Mouse (Mus musculus) layer of hippocampus, postnatal 36 days (tissue): Measurements from ENCODE around the gene Ap5s1. TPM values are rescaled to one million over a fixed set of nuclear protein-coding genes. Genes with fewer than 3 reads are reported as not detected.

Experiments used
- DNase-seq, 2 experiments: peaks; one replicate each; pipeline ENCODE4 v3.0.0; 2022
- total RNA-seq, 2 experiments: library from RNA; stranded (reverse); gene quantifications; 2 replicates each; pipeline ENCODE4 v1.2.3; 2021

The Ap5s1 gene
- total RNA-seq, 2 experiments from 2014 or later: 22.2 to 25.7 TPM

DNA sequence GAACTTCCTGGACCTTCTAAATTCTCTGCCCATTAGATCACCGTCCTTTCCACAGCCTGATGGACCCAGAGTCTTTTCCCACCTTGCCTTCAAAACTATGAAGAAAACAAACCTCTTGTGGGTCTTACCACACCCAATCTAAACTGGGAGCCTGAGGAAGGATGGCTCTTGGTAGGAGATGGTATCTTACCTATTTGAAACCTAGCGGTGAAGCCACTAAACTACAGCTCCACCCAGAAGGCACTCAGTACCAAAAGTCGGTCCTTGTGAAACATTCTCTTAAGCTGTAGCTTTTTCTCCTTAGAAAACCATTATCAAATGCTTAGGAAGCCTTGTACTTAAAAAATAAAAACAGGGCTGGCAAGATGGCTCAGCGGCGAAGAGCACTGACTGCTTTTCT lies 18.6 kb upstream of the Ap5s1 start:
- no peak for DNase-seq

DNA sequence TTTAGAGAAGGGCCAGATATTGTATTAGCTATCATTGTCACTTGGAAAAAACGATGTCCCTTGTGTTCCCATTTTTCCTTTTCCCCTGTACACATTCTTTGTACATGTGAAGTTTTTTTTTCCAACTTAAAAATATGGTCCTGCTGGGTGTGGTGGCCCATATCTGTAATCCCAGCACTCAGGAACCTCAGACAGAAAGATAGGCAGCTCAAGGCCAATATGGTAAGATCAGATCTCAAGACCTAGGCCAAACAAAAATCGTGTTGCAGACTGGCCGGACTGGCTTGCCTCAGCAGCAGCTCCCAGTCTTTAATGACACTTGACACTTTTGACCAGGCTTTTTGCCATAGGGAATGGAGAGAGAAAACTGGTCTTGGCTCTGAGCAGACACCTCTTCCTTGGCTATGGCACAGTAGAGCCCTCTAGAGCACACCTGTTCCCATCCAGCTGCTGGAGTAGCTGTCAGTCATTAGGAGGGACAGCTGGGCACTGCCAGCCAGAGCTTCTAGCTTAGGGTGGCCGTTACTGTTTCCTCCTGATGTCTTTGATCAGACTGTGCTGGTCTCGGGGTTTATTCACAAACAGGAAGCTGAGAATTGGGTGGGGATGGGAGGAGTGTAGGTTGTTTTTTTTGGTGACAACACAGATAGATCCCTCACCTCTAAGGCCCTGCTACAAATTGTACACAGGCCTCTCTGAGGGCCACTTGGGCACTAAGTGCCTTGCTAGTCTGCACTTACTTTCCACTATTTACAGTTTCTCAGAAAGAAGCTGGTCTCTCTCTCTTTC lies 17.2 kb upstream of the Ap5s1 start:
- no peak for DNase-seq

DNA sequence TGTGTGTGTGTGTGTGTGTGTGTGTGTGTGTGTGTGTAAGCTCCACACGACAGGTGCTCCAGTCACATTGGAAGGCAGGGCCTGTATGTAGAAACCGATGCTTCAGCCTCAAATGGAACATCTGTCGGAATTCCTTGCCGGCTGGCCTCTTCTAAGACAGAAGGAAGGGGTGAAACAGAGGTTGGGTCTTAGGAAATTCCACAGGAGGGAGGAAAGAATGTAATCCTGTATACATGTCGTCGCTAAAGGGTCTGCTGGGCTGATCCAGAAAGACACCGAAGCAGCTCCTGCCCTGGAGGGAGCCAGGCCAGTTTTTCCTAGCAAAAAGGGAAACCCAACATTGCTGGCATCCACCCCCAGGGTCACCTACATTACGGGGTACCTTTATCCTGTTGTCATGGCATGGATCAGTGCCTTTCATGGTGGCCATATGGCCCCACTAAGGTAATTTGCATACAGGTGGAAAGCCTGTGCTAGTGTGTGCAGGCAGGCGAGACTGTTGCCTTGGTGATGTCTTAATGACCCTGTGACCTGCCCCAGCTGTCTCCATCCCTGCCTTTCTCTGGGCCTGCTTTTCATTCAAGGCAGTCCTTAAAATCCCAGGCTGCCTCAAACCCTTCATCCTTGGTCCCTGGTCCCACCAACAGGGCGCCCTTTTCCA lies 16.4 kb upstream of the Ap5s1 start:
- DNase-seq: no peak

DNA sequence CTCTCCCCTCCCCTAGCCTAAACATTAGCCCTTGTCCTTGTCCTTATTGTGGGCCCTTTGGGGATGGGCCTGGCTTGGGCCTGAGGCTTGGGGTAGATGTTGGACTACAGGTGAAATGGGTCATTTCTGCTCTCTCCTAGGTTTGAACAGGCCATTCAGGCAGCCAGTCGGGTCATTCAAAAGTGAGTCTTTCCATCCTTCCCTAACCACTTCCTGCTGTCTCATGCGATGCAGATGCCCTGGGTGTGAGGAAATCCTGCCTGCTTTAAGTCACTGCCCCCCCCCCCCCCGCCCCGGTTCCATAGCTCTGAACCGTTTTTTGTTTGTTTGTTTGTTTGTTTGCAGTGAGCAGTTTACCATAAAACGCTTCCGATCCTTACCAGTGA lies 15.9 kb upstream of the Ap5s1 start:
- DNase-seq: no peak

DNA sequence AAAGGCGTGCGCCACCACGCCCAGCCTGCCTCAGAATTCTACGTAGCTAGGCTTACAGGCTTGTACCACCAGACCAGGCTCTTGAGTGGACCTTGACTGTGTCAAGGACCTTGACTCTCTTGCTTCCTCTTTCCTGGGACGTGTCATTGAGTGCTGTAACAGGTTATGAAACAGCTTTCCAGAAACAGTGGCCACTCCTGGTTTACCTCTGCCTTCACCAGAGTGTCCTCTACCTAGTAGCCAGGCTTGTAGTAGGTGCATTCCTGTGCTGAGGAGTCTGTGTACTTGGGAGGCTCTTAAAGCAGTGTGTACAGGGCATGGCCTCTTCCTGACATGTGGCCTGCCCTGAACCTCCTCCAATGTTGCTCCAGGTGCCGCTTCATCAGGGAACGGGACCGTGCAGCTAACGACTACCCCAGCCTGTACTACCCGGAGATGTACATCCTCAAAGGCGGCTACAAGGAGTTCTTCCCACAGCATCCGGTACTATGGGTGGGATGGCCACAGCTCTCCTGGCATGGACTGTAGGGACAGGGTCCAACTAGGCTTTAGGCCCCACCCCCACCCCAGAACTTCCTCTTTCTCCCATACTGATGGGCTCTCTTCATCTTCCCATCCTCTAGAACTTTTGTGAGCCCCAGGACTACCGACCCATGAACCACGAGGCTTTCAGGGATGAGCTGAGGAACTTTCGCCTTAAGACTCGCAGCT lies 10.1 kb upstream of the Ap5s1 start:
- no peak for DNase-seq

DNA sequence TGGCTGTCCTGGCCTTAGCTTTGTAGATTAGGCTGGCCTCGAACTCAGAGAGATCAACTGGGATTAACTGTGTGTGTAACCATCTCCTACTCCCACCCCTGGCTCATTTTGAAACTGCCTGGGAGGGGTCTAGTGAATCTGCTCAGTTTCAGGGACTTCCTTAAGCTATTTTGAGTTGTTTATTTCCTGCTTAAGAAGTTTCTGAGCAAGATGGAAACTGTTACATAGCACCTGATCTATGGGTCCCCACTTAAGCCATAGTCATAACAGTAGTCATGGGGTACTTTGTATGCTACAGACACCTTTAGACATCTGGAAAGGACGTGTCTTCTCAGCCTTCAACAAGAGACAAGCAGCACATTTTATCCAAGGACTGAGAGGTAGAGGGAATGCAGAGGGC lies 6.2 kb upstream of the Ap5s1 start:
- no peak for DNase-seq

DNA sequence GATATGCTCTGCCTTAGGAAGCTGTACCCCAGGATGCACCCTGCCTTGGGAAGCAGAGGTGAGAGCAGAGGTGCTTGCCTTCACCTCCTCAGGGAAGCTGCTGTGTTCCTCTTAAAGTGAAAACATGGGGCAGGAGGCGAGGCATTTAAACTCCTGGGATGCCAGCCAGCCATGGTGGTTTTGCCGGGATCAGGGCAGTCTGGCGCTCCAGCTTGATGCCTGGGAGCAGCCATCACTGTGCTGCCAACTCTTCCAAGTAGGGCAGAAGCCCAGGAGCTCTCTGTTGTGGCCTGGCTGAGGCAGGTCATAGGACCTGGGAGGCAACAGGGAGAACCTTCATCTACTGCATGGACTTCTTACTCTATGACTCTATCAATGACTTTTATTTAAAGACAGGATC lies 5.6 kb upstream of the Ap5s1 start:
- no peak for DNase-seq

DNA sequence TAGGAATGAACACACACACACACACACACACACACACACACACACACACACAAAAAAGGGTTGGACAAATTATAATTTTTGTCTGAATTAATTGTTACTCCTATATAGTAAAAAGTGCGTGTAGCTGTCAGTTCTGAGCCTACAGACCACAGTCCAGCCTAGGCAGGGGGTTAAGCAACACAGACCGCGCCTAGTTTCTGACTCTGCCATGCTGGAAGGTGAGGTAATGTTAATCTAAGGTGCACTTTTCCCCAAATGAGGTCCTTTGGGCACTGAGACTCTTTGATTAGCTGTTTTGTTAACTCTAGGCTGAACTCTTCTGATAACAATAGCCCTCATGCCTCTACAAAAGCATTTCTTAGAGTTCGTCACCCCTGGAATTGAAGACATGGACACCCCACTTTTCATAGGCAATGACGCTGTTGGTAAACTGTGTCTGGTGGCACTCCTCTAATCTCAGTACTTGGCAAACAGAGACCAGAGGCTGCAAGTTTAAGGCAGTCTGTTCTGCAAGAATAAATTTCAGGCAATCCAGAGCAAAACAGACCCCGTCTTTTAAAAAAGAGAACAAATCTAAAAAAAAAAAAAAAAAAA lies 3.0 kb upstream of the Ap5s1 start:
- DNase-seq: no peak

DNA sequence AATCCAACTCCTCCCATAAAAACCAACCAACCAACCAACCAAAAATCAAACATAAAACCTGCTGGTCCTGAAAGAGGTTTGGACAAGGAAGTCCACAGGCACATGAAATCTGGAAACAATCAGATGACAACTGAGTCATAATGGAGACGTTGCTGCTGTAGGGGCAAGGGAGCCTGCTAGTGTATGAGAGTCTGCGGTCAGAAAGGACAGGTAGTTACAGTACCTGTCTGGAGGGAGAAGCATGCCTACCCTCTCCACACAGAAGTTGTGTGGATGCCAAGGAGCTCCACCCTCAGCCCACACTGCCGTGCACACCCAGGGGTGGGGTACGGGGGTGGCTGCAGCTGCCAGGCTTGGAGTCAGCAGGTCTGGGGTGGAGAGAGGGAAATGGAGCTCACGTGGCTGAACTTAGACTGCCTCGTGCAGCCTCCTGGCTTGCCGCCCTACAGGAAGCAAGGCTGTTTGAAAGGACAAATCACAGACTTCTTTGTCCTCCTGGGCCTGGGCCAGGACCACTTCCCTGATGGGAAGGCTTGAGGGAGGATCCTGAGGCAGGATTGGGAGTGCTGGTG lies 2.4 kb upstream of the Ap5s1 start:
- DNase-seq: peak; percentile 71 to 79

DNA sequence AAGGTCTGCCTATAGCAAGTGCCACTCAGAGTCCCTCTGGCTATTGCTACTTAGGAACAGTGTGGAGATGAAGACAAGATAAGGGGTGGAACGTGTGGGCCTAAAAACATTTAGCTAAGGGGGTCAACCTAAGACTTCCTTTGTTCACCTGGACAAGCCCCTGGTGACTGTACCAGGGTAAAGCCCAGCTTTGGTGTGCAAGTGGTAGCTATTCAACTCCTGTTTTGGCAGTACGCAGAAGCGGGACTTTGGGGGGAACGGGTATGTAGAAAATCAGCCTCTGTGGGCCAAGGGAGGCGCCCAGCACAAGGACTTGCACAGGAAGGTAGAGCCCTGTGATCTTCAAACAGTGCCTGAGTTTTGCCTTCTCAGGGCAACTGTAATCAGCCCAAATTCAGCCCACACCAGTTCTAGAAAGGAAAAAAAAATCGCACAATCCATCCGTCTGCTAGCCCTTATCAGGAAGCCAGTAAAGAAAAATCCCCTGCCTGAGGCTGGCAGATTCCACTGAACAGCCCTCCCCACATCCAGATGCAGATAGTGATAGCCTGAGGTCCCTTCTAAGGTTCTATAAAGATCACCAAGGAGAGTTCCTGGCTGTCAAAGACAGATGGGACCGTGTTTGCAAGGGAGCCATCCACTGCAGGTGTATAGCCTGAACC lies 1.2 kb upstream of the Ap5s1 start:
- DNase-seq: no peak

DNA sequence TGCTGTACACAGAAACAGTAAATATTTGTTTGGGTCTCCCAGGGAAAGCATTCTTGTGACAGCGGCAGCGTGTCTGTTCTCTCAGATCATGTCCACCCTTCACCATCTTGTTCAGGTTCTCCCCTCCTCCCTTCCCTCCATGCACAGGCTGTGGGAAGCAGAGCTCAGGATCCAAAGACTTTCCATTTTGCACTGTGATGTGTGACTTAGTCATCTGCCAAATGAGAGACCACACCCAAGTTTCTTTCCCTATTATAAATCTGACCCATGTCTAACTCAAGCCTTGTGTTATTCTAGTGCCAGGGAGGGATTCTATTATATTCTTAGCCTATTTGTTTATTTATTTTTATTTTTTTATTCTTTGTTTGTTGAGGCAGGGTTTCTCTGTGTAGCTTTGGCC lies 1.5 kb downstream of the Ap5s1 start:
- no peak for DNase-seq

DNA sequence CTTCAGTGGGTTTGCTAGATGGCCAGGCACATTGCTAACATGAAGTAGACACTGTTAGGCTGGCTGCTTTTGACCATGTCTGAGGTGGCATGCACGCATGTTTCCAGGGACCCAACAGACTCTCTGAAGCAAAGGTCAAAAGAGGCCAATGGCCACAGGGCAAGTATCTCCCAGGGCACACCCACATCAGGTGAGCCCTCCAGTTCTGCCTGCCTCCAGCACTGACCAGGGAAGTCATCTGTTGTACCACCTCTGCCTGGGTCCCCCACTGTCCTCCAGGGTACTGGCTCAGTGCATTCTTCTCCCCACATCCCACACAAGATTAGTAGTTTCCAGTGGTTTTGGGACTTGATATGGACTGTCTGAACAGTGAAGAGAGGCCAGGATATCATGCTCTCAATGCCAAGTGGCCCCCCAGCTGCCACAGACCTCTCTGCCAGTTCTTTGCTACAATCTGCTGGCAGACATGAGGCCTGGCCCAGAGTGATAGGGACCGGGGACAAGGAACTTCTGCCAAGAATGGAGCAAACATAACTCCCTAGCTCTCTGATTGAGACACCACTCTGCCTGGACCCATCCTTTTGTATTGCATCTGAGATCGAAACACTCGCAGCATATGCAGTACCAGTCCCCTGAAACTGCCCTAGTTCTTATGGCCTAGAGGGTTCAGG lies 2.4 kb downstream of the Ap5s1 start:
- no peak for DNase-seq

DNA sequence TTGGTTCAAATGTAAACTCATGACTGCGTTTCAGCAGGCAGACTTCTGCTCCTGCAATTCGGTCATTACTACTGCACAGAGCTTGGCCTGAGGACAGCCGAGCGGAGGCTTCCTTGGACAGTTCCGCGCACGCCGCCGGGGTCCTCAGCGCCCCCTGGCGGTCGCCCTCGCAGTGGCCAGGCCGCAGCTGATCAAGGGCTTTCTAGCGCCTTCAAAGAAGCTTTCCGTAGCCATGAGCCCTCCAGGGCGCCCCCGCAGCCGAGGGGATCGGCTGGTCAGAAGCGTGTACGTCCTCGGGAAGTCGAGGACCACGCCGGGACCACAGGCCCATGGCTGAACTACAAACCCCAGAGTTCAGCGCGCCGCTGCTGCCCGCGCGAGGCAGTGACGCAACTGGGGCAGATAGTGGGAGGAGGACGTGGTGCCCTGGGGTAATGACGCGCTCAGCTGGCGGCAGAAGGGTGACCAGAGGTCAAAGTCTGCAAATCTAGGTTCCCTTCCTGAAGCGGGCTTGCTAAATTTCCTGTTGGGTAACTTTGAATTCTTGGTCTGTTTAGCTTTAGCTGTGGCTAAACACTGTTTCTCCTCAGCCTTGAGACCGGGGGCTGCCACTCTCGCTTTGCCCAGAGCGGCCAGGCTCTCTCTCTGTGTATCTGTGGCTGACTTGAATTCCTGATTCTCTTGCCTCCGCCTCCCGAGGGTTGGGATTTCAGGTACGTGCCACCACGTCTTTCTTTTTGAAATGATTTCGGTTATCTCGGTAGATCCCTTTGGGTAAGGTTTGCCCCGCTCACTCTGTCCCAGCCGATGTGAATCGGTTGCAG lies 3.3 kb downstream of the Ap5s1 start:
- peak; percentile 95 to 96 for DNase-seq

DNA sequence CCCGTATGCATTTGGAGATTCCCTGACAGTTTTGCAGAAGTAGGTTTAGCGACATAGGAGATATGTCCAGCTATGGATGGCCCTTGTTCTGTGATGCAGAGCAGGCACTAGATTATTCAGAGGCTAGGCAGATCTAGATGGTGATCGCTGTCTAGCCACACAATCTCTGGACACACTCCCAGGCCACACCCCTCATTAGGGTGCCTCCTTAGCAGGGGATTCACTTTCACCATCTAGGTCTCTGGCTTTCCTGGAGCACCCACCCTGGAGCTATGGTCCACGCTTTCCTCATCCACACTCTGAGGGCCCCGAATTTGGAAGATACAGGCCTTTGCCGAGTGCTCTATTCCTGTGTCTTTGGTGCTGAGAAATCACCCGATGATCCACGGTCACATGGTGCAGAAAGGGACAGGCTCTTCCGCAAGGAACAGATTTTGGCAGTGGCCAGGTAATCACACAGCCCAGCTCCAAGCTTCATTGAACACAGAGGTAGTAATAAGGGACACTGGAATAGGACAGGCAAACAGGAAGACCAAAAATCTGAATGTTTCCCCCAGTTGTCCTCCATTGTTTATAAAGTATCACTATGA lies 4.2 kb downstream of the Ap5s1 start:
- DNase-seq: no peak

DNA sequence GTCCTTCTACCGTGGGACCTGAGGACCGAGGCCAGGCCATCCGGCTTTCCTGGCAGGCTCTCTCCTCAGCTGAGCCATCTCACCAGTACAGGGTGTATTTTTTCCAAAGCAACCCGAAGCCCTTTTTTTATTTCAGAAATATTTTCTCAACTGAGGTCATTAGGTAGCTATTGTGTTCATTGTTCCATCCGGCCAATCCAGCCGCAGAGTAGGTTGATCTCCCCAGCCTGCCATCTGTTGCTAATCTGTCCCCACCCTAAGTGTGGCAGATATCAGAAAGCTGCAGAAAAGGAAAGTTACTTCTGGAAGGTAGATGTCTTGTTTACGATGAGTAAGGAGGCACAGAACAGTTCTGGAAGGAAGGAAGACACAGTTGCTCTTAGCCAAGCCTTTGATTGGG lies 6.9 kb downstream of the Ap5s1 start:
- DNase-seq: no peak

DNA sequence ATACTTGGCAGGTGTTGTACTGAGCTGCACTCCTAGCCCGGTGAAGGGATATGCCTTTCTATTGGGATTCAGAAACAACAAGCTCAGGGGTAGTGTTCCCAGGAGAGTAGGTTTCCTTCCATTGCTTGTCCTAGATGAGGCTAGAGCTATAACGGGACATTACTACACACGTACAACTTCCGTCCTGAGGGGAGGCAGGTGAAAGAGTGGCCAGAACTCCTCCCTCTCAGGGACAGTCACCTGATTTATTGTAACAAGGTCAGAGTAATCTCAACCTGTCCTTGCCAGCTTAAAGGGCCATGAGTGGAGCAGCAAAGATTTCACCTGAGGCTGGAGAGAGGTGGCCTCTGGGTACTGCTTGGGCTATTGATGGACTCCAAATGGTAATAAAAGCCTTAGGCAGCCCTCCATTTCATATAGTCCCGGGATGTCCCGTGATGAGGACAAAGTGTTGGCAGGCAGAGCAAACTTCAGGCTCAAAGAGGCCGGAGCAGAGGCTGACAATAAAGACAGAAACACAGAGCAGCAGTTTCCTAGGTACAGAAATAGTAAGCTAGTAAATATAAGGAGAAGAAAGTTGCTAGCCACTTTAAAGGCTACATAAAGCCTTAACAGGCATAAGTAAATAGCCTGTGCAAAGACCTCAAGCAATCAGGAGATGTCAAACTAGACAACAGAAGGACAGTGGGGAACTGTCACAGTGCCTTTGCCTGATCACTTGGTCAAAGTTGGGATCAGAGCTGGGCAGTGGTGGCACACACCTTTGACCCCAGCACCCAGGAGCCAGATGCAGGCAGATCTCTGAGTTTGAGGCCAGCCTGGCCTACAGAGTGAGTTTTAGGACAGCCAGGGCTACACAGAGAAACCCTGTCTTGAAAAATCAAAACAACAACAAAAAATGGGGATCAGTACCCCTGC lies 9.3 kb downstream of the Ap5s1 start:
- no peak for DNase-seq

DNA sequence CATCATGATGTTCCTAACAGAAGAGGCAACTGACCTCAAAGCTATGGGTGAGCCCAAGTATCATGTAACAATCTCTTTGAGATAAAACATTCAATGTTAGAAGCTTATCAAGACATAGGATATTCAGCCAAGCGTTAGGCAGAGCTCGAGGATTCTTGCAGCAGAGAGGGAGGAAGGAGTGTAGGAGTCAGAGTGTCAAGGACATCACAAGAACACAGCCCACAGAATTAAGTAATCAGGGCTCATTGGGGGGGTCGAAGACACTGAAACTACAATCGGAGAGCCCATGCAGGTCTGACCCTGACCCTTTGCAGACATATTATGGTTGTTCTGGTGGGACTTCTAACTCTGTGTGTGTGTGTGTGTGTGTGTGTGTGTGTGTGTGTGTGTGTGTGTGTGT lies 13.2 kb downstream of the Ap5s1 start:
- no peak for DNase-seq

DNA sequence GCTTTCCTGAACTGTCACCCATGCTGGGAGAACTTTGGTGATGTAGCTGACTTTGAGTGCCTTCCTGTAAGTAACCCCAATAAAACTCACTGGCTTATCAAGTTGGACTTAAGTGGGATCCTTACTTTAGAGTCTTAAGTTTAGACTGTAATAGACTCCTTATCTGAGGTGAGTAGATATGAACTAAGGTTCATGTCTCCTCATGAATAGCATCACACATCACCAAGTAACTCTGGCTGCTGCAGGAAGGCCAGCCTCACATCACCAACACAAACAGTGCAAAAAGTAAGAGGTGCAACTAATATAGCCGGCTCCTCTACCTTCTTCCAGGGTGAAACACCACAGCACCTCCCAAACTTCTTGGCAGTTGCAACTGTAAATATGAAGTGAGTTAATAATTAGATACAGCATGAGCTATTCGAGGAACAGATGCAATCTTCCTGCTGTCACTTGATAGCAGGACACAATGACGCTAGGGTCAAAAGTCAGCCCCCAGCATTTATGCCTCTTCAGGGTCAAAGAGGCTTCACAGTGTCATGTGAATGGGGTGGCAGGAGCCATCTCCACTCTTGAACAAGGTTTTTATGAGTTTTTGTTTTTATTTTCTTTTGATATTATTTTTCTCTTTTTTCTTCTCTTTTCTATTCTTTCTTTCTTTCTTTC lies 15.1 kb downstream of the Ap5s1 start:
- no peak for DNase-seq

DNA sequence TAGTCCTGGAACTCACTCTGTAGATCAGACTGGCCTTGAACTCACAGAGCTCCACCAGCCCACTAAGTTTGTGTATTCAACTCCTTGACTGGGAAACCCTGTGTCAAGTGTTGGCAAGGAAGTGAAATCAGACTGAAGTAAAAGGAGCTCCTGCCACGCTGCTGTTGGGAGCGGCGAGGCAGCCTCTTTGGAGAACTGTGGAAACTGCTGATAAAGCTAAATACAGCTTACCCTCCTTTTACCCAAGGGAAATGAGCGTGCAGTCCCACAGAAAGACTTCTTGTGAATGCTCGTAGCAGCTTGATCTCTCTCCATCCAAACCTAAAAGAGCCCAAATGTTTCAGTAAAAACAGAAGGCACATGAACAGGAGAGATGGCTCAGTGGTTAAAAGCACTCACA lies 15.7 kb downstream of the Ap5s1 start:
- DNase-seq: no peak
